Mouse (Mus musculus) adrenal gland, postnatal 10 days (tissue): Measurements from ENCODE around the gene Asb4. TPM values are rescaled to one million over a fixed set of nuclear protein-coding genes. Genes with fewer than 3 reads are reported as not detected.

Experiments used
- DNase-seq: peaks from one replicate; pipeline ENCODE4 v3.0.0; 2021; ENCODE audit warnings: mixed read lengths
- total RNA-seq, 2 experiments: library from RNA; stranded (reverse); gene quantifications; 2 replicates each; pipeline ENCODE4 v1.2.3; 2021

Gene Asb4
- total RNA-seq, 2 experiments from 2014 or later, result 6.0 to 6.3 TPM

DNA sequence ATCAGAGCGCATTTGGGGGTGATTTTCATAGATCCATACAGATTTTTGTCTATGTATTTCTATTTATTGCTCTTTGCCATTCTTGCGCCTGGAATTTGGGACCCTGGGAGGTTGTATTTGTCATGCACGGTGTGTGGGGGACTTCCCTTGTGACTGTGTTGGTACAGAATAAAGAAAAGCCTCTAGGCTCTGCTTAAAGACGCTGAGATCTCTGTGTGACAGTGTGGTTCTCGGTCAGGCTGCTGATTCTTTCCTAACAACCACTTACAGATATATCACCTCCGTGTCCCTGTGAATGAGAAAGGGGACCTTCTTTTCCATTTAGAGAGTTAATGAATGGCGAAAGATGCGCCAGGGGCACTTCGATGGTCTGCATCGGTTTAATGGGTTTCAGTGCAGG is 7.8 kb downstream of the Asb4 start:
- no peak for DNase-seq

DNA sequence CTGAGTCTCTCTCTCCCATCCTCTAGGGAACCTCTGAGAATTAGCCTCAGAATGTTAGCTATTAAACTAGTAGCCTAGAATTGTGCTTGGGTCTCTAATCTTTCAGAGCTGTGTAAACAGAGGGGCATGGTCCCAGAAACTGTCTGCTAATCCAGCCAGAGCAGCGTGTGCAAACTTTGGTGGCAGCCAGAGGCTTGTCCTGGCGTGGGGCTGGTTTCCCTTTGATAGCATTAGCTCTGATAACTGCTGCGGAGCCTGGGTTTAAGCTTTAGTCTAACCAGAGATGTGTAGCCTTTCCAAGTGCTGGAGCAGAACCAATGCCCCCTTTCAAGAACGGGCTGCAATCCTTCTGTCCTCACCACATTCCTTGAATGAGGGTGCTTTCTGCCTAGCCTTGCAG is 11.8 kb downstream of the Asb4 start:
- no peak for DNase-seq

DNA sequence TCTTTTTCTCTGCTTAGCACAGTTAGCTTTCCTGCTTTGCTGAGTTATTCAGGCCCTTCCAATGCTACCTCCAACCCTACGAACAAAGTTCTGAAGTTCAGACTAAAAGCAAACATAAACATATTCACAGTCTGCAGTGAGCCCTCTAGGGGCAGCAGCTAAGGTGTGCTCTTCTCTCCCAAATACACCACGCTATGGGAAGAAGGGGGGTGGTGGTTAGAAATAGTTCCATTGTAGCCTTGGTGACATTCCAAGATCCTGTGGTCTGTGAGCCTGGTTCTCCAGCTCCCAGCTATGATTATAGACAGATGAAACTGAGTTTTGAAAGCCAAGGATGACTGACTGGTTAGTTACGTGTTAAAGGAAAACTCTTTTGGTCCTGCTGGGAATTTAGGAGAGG is 13.6 kb downstream of the Asb4 start:
- no peak for DNase-seq

DNA sequence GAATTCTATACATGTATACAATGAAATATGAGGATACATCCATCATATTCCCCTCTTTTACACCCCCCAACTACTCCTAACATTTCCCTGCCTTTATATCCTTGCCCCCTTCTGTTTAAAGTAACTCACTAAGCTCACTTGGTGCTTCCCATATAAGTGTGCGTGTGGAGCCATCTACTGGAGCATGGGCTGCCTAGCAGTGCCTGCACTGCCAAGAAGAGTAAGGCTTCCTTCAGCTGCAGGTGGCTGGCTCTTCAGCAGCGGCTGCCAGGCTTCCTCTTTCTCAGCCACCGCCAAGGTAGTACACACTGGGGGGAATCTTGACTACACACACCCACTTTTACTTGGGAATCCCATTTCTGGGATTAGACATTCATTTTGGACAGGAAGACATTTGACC is 18.2 kb downstream of the Asb4 start:
- DNase-seq, result peak; percentile 78

DNA sequence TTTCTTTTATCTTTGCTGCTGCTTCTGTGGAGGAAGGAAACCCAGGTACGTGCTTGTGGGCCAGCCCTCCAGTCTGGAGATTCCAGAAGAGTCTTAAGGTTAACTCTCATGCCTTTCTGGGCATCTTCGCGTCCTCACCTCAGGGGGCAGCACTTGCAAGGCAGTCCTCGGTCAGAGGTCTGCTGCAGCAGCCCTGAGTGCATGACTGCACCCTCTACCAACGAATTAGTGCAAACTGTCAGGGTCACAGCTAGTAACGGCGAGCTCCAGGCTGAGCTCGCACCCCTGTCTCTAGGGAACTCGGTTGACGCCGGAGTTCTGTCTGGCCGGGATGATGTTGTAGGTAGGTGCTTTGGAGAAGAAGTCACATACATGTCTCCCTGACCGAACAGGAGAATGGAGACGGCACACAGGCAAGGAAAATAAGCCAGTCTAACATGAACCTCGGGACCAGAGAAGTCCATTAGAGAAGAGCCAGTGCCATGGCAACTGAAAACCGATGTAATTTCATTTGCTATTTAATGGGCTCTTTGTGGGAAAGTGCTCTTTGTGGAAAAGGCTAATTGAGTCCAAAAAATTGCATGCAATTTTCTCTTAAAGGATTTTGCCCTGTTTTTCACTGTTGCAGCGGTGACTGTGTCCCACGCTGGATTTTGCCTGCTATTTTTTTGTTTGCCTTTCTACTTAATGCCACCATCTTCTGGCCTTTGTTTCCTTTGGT is 20.1 kb downstream of the Asb4 start:
- DNase-seq, result no peak

DNA sequence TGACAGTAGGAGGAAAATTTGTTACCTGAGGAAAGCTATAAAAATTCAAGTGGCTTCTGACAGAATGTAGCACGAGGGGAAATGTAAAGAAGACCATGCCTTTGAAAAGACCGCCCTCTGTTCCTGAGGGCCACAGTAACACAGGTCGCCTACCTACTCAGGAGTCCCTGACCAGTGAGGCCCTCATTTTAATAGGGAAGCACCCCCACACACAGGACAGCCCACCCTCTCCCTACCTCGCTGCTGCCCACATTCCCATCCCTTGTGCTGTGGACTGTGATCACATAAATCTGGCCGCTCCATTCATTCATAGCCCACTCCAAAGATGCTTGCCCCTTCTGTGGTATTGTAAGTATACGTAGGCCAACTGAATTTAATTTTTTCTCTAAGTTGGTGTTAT is 20.8 kb downstream of the Asb4 start:
- DNase-seq, result no peak

DNA sequence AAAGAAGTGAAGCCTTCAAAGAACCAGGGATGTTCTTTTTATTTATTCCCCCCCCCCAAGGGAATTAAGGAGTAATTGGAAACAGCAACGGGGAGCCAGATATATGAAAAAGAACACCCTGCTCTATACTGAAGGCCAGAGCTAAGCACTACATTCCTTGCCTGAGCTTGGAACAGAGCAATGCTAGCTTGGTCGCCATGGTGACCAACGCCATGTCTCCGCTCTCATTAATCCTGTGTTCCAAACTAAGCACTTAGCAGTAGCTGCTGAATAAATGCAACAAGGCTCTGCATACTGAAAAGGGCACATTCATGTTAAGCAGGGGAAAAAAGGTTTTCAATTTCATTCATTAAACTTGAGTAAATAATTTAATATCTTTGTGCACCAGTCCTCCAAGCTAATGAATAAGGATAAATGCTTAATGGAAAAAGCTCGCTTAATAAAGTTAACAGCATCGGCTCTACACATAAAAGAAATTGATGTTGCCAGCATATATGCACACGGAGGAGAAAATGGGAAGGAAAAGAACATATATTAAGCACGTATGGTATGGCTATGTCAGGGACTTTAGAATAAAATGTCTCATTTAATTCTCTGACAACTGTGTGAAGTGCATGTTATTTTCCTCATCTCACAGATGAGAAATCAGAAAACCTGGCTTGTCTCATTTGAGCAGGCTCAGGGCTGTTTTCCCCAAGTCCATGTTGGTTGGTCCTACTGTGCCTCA is 25.4 kb downstream of the Asb4 start:
- no peak for DNase-seq

DNA sequence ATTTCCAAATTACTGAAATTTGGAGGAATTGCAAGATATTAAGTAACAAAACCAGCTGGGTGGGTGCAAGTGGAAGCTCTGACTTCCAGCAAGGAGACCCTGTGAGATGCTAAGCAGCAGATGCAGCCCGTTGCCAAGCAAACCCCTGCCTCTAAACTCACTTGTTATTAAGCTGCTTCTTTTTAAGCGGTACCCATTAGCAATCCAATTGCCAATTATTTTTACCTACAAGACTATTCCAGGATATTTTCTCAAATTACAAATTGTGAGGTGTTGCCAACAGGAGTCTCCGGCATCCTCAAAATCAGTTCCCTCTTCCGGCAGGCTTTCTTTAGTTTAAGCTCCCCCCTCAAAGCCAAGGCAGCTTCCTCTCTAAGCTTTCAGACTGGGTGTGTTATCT is 26.5 kb downstream of the Asb4 start:
- no peak for DNase-seq

DNA sequence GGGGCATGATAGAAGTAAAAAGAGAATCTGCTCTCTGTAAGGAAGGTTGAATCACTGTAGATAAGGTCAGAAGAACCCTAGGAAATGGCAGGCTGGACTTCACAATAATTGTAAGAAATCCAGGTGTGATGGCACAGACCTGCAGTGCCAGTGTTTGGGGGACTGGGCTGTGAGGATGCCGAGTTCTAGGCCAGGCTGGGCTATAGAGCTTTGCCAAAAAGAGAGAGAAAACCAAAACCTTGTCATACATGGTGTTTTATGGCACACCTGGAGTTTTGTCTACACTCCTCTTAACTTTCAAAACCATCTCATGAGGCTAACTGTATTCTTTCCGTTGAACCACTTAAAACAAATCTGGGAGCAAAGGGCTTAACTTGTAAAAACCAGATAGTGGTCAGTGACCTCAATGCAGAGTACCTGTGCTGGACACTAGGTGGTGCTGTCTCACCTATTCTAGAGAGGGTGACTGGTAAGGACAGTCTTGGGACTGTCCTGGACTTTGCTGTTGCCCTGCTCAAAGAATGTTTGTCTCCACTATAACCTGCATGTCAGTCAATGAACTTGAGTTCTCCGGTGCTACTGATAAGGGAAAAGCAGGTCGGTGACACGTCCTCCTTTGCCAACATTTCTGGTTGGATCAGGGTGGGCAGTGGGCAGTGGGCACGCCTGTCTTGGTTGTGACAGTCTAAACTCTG is 27.7 kb downstream of the Asb4 start:
- peak; percentile 87 for DNase-seq

DNA sequence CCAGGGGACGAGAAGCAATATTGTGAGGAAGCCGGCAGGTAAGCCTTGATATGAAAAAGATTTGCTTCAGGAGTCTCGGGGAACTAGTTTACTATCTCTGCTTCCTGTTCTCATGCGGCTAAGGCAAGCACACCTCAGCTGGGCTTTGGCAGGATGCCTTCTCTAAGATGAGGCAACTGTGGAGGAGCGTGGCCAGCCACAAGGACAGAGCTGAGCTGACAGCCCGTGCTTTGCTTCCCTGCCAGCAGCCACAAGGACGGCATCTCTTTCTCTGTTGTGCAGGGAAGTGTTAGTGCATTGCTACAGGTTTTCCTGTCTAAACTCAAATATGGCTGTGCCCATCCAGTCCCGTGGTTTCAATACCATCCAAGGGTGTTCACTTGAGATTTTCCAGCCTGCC is 30.1 kb downstream of the Asb4 start:
- DNase-seq, result peak; percentile 84

DNA sequence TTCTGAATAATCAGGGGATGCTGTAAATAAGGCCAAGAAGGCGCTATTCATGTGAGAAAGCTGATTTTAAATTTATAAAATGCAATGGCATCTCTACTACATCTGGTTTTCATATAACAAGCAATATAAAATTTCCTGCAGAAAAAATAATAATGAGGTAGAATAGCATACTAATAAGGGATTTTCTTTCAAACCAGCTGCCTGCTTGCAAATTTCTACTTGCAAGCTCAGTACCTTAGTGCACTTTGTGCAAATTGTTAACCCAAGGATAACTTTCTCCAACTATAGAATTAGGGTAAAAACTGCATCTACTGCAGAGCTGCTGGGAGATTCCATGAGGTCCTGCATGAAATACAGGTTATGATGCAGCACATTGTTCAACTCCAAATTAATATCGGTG is 38.3 kb downstream of the Asb4 start:
- DNase-seq, result no peak

DNA sequence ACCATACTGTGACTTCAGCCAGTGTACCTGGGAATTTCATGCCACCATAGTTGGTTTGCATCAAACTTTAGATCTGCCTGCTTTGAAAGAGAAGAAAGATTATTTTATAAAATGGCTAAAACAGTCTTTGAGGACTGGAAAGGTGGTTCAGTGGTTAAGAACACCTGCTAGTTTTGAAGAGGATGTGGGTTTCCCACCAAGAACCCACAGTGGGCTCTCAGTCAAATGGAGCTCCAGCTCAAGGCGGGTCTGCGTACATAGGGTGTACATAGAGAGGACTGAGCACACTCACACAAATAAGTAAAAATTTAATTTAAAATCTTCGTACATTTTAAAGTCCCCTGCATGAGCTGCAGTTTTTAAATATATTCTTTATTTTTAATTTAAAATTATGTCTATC is 39.2 kb downstream of the Asb4 start:
- no peak for DNase-seq

DNA sequence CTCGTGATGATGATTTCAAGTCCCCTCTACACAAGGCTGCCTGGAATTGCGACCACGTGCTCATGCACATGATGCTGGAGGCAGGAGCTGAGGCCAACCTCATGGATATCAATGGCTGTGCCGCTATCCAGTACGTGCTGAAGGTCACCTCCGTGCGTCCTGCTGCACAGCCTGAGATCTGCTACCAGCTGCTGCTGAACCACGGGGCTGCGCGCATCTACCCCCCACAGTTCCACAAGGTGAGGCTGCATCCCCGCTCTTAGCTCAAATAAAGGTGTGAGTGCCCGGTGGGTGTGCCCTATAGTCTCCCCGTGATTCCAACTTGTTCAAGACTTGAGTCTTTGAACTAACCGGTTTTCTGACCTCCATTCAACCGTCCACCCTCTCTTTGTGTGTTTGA is 40.4 kb downstream of the Asb4 start:
- no peak for DNase-seq

DNA sequence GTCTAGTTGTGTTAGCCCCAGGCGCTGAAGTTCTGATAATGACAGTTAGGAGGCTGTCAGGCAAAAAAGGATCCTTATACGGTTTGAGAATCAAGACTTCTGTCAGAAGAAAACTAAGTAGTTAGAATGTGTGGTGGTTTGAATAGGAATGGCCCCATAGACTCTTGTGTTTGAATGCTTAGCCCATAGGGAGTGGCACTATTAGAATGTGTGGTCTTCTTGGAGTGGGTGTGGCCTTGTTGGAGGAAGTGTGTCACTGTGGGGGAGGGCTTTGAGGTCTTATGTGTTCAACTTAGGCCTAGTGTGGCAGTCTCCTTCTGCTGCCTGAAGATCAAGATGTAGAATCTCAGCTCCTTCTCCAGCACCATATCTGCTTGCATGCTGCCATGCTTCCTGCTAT is 43.8 kb downstream of the Asb4 start:
- no peak for DNase-seq

DNA sequence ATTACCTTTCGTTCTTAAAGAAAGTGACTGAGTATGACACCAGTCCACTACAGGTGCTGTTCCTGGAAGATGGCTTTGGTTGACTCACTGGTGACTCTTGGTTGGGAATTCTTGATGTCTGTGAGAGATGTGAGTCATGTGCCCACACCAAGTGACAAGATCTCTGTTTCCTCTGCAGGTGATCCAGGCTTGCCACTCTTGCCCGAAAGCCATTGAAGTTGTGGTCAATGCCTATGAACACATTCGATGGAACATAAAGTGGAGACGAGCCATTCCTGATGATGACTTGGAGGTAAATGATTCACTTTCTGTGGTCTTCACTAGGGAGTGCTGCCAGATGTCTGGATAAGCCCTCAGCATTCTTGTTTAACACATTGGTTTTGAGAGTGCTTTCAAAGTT is 46.4 kb downstream of the Asb4 start:
- DNase-seq, result no peak

DNA sequence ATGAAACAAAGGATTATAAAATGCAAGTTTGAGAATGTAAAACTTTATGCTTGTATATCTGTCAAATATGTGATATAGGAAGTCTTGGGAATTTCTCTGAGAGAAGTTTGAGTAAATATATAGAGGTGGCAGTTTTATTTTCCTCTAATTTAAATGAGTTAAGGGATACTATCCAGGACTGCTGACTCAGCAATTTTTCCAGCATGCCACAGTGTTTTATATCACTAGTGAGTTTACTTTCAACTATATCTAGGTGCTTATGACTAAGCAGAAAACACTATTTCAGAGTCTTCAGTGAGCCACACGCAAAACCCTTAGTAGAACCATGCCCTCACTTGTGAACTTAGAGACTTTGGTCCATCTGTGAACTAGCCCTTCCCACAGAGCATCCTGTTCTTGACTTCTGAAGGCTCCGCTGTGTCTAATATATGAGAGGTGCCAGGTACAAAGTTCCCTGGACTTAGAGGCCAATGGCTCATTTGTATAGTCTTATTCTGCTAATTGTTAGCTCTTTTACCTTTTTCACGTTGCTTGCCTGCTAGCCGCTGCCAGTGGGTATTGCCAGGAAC is 46.9 kb downstream of the Asb4 start:
- no peak for DNase-seq

DNA sequence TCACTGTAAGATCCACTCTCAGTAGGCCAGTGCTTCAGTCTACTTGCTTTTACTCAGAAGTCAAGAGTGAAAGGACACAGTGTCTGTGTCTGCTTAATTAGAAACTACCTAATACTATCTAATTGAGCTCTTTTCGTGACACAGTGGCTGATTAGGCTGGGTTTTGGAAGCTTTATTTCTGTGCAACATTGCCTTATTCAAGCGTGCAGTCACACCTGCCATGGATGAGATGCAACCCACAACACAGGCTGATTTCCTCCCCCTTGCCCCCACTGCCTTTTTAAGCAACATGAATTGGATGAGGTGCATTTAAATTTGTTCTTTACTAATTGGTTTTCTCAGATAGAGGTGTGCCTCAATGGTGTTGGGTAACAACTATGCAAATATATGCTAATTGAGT is 50.7 kb downstream of the Asb4 start:
- DNase-seq, result no peak

DNA sequence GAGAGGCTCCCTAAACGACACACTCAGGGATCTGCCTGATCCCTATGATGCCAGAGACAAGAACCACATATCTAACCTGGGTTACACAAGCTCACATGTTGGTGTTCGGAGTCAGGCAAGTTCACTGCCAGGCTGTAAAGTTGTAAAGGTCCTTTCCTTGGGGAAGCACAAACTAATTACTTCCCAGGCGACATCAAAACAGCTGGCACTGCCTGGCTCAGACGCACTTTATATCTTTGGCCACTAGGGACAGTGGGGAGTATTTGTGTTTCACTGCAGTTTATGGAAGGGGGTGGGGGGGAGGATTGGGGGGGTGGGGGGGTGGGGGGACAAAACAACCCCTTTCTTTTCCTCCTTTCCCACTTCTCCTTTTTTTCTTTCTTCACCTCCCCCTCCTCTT is 54.6 kb downstream of the Asb4 start:
- DNase-seq, result no peak

DNA sequence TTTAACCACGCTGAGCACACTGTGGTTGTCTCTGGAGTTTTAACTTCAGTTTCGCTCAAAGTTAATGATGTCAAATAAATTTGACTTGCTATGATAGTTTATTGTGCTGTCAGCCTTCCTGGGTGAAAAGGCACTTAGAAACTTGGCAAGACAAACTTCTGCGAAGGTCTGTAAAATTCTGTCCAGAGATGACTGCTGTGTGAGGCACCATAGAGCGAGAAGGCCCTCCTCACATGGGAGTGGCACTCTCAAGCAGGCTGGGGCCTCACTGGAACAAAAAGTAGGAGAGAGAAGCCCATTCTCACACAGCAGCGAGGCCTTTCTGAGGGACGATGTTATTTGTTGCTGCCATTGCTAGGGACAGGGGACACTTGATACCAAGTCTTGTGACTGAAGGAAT is 58.0 kb downstream of the Asb4 start:
- DNase-seq, result no peak

DNA sequence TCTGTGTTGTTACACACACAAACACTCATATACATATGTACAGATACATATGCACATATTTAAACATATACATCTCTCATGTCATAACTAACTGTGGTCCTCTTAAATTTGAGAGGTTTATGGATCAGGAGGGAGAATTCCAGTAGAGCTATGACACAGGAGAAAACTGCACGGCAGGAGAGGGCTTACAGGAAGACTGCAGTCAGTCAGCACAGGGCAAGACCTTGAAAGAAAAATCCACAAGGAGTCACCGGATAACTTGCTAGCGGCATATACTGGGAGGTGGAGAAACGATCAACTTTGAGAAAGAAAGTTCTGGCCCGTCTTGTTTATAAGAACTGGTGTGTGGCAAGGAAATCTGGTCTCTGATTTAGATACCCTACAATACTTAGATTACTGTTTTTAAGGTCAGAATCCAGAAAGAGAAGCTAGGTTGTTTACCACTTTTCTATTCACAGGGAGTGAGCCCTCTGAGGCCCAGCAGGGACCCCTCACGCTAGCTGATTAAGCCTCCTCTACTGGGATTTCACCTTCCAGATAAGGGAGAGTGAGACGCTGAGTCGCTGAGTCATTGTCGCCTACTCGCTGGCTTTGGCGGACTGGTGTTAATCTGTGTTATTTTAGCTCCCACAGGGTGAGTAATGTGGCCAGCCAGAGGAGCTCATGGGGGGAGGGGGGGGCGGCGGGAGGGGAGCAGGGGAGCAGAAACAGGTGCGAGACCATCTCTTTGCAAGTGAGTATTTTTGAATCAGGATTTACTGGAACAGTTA is 59.3 kb downstream of the Asb4 start:
- peak; percentile 50 for DNase-seq

DNA sequence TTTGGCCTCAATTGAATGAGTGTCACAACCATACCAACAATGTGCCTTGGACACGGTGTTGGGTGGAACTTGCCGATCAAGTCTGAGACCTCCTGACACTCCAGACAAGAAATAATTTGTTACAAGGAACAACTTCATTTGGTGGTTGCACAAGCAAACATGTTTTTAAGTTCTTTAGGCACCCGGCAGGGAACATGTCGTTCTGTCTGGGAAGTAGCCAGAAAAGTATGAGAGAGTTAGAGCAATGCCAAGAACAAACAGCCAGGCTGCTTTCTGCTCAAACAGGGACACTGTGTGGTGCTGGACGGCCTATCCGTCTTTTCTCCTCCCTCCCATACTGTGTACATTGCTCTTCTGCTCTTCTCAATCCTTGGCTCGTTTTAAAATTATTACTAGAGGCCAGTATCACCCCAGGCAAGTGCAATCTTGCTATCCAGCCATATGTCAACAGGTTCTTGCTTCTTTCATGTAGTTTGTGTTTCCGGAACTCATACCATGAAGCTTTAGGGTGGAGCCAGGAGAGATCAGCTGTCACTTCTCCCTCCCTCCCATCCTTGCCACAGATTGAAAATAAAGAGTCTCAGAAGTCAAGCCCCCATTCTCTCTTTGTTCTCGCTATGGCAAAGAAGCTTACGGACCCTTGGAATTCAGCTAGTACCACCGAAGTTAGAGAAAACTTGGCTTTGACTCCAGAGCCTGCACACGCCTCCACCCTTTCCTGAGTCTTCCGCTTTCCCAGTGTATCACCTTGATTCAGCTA is 60.1 kb downstream of the Asb4 start:
- peak; percentile 52 for DNase-seq
